Mouse (Mus musculus) midbrain, embryonic 16.5 days (tissue): ENCODE results near the gene Mst1. TPM values are rescaled to one million over a fixed set of nuclear protein-coding genes. Genes with fewer than 3 reads are reported as not detected.

Experiments used
- ATAC-seq: fragments of 200-750 bp; cut with Nextera tagmentation; 2 replicates; pipeline ENCODE4 v1.8.0; 2017; ENCODE audit warnings: moderate TSS enrichment
- H3K27ac ChIP-seq: fragments of 300-500 bp; sonication (generic); 2 replicates; pipeline ENCODE4 v1.5.1; 2014; ENCODE audit warnings: mild to moderate bottlenecking, low read length, mixed read lengths
- H3K27me3 ChIP-seq: fragments of 300-500 bp; sonication (generic); 2 replicates; pipeline ENCODE4 v1.6.1; 2014; ENCODE audit warnings: low read depth, low read length, mixed read lengths; ENCODE audit not compliant: control insufficient read depth, insufficient read depth
- H3K36me3 ChIP-seq: fragments of 300-500 bp; sonication (generic); 2 replicates; pipeline ENCODE4 v1.6.1; 2014; ENCODE audit warnings: mild to moderate bottlenecking, low read length, moderate library complexity, mixed read lengths; ENCODE audit not compliant: control insufficient read depth, insufficient read depth
- H3K4me1 ChIP-seq: fragments of 300-500 bp; sonication (generic); 2 replicates; pipeline ENCODE4 v1.6.1; 2014; ENCODE audit warnings: mild to moderate bottlenecking, low read length, mixed read lengths; ENCODE audit not compliant: control insufficient read depth, insufficient read depth
- H3K4me2 ChIP-seq: fragments of 300-500 bp; sonication (generic); 2 replicates; pipeline ENCODE4 v1.6.1; 2014; ENCODE audit warnings: mild to moderate bottlenecking, low read length, mixed read lengths
- H3K4me3 ChIP-seq: fragments of 300-500 bp; sonication (generic); 2 replicates; pipeline ENCODE4 v1.5.1; 2014; ENCODE audit warnings: low read depth, mild to moderate bottlenecking, low read length, moderate library complexity, mixed read lengths
- H3K9ac ChIP-seq: fragments of 300-500 bp; sonication (generic); 2 replicates; pipeline ENCODE4 v1.6.1; 2014; ENCODE audit warnings: low read depth, low read length, mixed read lengths
- H3K9me3 ChIP-seq: fragments of 300-500 bp; sonication (generic); replicated peaks from 2 replicates; pipeline ENCODE4 v1.6.1; 2014; ENCODE audit warnings: mild to moderate bottlenecking, low read length, mixed read lengths; ENCODE audit not compliant: control insufficient read depth, poor library complexity, severe bottlenecking
- WGBS: fragments of 180-500 bp; shearing (Covaris S2); extraction: QIAGEN DNeasy Blood & Tissue Kit; methylation state at CpG from one replicate; pipeline ENCODE4 v1.1.7; 2014; 5-methylcytosine and 5-hydroxymethylcytosine counted together
- polyA plus RNA-seq: library from polyadenylated mRNA; unstranded; fragments of >200 nt; fragmentation: Nextera tagmentation; extraction: Ambion mirVana; gene quantifications from 2 replicates; pipeline ENCODE4 v1.2.1, GENCODE M21; 2015

Gene Mst1
- polyA plus RNA-seq, 1 experiment from 2014 or later: not detected

GRCm38 (mm10) chr9:108090611-108091120, 10.4 kb downstream of the Mst1 start:
- Histone ChIP-seq H3K4me1 (peaks cover 12% of the 10 kb centered on the region), H3K4me2 (no peak overlapping the region), H3K36me3 (peaks cover 39% of the 10 kb centered on the region), H3K27ac (no peak overlapping the region), H3K4me3 (no peak overlapping the region), H3K9ac (no peak overlapping the region), H3K9me3 (no peaks in the 10 kb centered on the region), H3K27me3 (no peaks in the 10 kb centered on the region)
- no peak for ATAC-seq
- WGBS: 98% methylated on average over 7 of the region's 7 CpGs

DNA sequence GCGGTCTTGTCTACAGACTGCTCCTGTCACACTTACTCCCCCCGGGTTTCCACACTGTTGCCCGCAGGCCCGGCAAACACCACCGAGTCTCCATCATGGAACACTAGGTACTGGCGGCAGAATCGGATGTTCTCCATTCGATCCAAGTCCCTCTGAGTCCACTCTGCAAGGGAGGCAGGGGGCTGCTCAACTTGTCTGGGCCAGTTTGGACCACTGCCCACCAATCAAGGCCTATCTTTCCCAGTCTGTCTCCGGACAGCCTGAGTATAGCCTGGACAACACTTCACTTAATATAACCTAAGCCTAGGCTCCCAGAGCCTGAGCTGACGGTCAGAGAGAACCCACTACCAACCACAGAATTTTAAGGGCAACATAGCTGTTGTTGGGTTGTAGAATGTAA, 13.3 kb downstream of the Mst1 start:
- Histone ChIP-seq H3K27ac (peak overlapping the region; percentile 75; the same call in 1 of the 2 replicates), H3K9ac (peak overlapping the region; percentile 78), H3K4me2 (peak overlapping the region; percentile 98), H3K4me3 (peak overlapping the region; percentile 60), H3K27me3 (no peaks in the 10 kb centered on the region), H3K36me3 (peaks cover 18% of the 10 kb centered on the region), H3K4me1 (peaks cover 14% of the 10 kb centered on the region), H3K9me3 (no peaks in the 10 kb centered on the region)
- 72% methylated on average over 10 of the region's 10 CpGs for WGBS
- ATAC-seq: peak; percentile 0; the same call in 1 of the 2 replicates

DNA sequence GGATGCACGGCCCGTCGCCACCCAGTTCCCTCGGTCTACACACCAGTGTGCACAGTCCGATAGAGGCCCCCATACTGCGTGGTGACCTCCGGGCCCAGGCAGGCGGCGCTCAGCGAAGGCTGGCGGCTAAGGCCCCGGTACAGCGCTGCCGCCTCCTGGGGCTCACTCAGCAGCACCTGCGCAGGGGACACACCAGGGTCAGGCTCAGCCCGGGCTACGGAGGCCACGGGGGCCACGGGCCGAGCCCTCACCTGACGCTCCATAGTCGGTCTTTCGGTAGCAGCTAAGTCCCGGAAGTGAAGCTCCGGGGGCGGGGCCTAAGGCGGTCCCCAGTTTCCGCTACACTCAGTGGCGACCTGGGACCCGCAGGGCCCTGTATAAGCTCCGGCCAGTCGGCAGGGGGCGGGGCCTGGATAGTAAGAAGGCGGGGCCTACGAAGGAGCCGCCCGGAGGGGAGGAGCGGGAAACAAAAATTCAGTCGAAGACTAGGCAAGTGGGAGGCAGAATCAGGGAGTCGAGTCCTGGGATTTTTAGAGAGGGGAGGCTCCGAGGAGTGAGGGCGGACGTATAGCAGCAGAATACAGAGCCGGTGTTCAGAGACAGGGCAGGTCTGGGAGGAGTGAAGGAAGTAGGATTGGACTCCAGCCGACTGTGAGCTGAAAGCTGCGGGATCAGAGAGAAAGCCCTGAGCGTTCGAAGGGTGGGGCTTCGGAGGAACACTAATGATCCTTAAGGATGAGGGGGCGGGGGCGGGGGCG, 14.1 kb downstream of the Mst1 start, which contains the start of gene Apeh:
Apeh (minus strand) TSS at position 423 of the 758 bp plus-strand sequence.
- peak within 1 kb of the TSS; percentile 78 for H3K9ac ChIP-seq
- H3K4me1 ChIP-seq: peaks cover 14% of the 10 kb centered on the region
- peak within 1 kb of the TSS; percentile 60 for H3K4me3 ChIP-seq
- H3K9me3 ChIP-seq: no peaks in the 10 kb centered on the region
- peak within 1 kb of the TSS; percentile 98 for H3K4me2 ChIP-seq
- WGBS: under 1% methylated on average over 52 of the region's 52 CpGs
- H3K27ac ChIP-seq: peak within 1 kb of the TSS; percentile 75
- H3K27me3 ChIP-seq: no peaks in the 10 kb centered on the region
- peaks cover 21% of the 10 kb centered on the region for H3K36me3 ChIP-seq
- peak; percentile 93 for ATAC-seq

GRCm38 (mm10) chr9:108094998-108095411, 14.8 kb downstream of the Mst1 start:
- peak; percentile 25 for ATAC-seq
- Histone ChIP-seq H3K36me3 (peaks cover 18% of the 10 kb centered on the region; the same call in 1 of the 2 replicates), H3K9me3 (no peaks in the 10 kb centered on the region), H3K4me3 (peak overlapping the region; percentile 60), H3K27me3 (no peaks in the 10 kb centered on the region), H3K27ac (peak overlapping the region; percentile 75; the same call in 1 of the 2 replicates), H3K9ac (peak overlapping the region; percentile 78), H3K4me1 (peaks cover 14% of the 10 kb centered on the region), H3K4me2 (peak overlapping the region; percentile 98)
- WGBS: 0% methylated on average over 16 of the region's 16 CpGs

GRCm38 (mm10) chr9:108095518-108095917, 15.3 kb downstream of the Mst1 start:
- Histone ChIP-seq H3K4me3 (peak overlapping the region; percentile 60), H3K36me3 (peaks cover 18% of the 10 kb centered on the region; the same call in 1 of the 2 replicates), H3K9ac (no peak overlapping the region; the same call in 1 of the 2 replicates), H3K9me3 (no peaks in the 10 kb centered on the region), H3K27me3 (no peaks in the 10 kb centered on the region), H3K4me2 (peak overlapping the region; percentile 98), H3K4me1 (peaks cover 14% of the 10 kb centered on the region), H3K27ac (no peak overlapping the region)
- no peak for ATAC-seq
- WGBS: 11% methylated on average over 3 of the region's 3 CpGs

- Histone ChIP-seq H3K27ac (no peak overlapping the region), H3K4me2 (no peak overlapping the region), H3K36me3 (peaks cover 12% of the 10 kb centered on the region; the same call in 1 of the 2 replicates), H3K9me3 (no peaks in the 10 kb centered on the region), H3K9ac (no peak overlapping the region), H3K4me1 (peaks cover 14% of the 10 kb centered on the region), H3K27me3 (no peaks in the 10 kb centered on the region), H3K4me3 (no peak overlapping the region)
- WGBS: 64% methylated on average over 10 of the region's 10 CpGs
- ATAC-seq: no peak
Observed at GRCm38 (mm10) chr9:108095949-108096712, 15.9 kb downstream of the Mst1 start.

GRCm38 (mm10) chr9:108099619-108100018, 19.4 kb downstream of the Mst1 start:
- 83% methylated on average over 8 of the region's 8 CpGs for WGBS
- H3K36me3 ChIP-seq: peaks cover 17% of the 10 kb centered on the region
- H3K4me1 ChIP-seq: peaks cover 10% of the 10 kb centered on the region
- H3K27ac ChIP-seq: no peak overlapping the region
- H3K4me3 ChIP-seq: no peak overlapping the region
- no peaks in the 10 kb centered on the region for H3K27me3 ChIP-seq
- no peak for ATAC-seq
- H3K9me3 ChIP-seq: no peaks in the 10 kb centered on the region
- H3K9ac ChIP-seq: no peak overlapping the region
- no peak overlapping the region for H3K4me2 ChIP-seq

DNA sequence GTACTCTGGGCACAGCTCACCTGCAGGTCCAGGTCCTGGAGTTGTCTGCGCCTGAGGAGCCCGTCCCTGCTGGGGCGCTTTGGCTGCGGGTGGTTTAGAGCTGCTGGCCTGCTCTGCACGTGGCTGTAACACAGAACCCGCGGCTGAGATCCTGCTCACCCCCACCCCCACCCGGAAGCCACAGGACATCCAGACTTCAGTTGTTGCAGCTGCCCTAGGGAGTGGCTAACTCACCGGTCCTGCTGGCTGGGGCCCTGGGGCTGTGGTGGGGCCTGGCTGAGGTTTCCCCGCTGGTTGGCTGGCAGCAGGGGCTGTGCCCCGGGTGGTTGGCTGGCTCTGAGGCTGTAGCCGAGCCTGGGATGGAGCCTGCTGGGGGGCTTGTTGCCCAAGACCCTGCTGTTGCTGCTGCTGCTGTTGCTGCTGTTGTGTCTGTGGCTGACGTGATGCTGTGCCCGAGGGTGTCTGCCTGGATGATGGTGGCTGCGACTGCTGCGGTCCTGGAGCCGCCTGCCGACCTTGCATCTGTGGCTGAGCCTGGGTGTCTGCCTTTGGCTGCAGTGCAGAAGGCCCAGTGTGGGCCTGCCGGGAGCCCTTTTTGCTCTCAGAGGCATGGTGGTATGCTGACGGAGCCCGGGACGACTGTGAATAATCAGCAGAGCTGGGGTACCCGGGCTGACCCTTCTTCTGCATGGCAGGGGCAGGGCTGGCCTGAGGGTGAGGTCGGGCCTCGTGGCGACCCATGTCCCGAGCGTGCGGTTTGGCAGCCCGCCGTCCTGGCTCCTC, 24.7 kb downstream of the Mst1 start:
- Histone ChIP-seq H3K36me3 (peaks cover 26% of the 10 kb centered on the region), H3K27ac (0 out of 2 replicates have a peak overlapping the region, but pooled peaks have one; percentile 6), H3K9me3 (no peaks in the 10 kb centered on the region), H3K4me3 (no peak overlapping the region), H3K4me2 (no peak overlapping the region), H3K9ac (peak overlapping the region; percentile 18; the same call in 1 of the 2 replicates), H3K27me3 (no peaks in the 10 kb centered on the region), H3K4me1 (no peaks in the 10 kb centered on the region)
- 33% methylated on average over 31 of the region's 31 CpGs for WGBS
- peak; percentile 43; the same call in 1 of the 2 replicates for ATAC-seq
